Mouse (Mus musculus): ENCODE measurements around the gene Pm20d1. TPM values are rescaled to one million over a fixed set of nuclear protein-coding genes. Genes with fewer than 3 reads are reported as not detected.
A peak's percentile ranks its signal among the peaks of the same experiment; 100 is the strongest.

Gene Pm20d1
- 1.4 and 1.8 TPM in 2 replicates for polyA plus RNA-seq (2015; fragmentation: Nextera tagmentation; extraction: Ambion mirVana)

DNA sequence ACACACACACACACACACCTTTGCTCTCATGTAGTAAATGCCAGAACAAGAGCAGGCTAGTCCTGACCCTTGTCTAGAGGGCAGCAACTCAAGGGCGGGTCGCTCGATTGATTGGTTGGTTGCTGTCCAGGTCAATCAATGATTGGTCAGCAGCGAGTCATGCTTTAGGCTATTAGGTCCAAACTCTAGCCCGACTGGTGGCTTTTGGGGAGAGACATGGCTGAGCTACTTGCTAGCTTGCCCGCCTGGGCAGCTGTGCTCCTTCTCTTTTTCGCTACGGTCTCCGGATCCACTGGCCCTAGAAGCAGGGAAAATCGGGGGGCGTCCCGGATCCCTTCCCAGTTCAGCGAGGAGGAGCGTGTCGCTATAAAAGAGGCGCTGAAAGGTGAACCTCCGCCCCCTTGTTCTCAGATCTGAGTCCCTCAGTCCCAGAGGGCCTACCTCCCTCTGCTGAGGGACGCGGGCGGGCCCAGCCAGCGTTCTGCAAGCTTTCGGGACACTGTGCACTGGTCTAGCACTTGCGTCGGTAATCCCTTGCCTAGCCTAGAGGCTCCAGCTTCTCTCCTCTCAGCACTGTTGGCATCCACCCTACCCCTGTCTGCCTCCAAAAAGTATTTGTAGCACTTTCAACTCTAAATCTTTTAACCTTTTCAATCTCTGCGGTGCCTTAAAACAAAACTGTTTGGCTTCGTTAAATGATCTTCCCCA lies at the start of gene Pm20d1:
Pm20d1 (plus strand) TSS at position 180 of the 708 bp plus-strand sequence.
- Histone ChIP-seq H3K9me3 (replicated peaks) (no peaks in the 10 kb centered on the region), H3K4me1 (replicated peaks) (no peaks in the 10 kb centered on the region; the same call in 1 of the 2 replicates), H3K4me2 (peak within 1 kb of the TSS; percentile 58), H3K4me3 (peak within 1 kb of the TSS; percentile 36), H3K27me3 (peaks cover 6% of the 10 kb centered on the region), H3K9ac (peak within 1 kb of the TSS; percentile 16), H3K27ac (peak within 1 kb of the TSS; percentile 39), H3K36me3 (no peaks in the 10 kb centered on the region)
- ATAC-seq (replicated peaks; ENCODE audit: insufficient number of reproducible peaks, insufficient read depth, low FRiP score, low read depth) = peak; percentile 80
- 6% methylated on average over 26 of the region's 26 CpGs for WGBS

DNA sequence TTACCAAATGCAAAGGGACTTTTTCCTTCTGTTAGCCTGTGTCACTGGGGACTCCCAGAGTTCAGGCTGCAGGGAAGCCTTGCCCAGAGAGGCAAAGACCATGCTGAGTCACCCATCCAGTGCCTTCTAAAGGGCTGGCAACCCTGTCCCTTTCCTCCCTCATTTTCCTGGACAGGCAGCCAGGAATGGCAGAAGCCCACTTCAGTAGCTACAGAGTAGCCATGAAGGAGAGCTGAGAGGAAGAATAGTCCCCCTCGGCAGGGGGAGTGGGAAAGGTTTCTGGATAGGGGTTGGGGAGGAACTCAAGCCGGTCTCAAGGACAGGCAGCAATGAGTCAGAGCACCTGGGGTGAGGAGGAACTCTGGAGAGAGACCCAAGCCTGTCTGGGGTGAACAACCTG lies 49.4 kb upstream of the Pm20d1 start:
- H3K36me3 ChIP-seq = no peaks in the 10 kb centered on the region
- peaks cover 12% of the 10 kb centered on the region for H3K4me1 ChIP-seq (replicated peaks)
- H3K9me3 ChIP-seq (replicated peaks) = no peaks in the 10 kb centered on the region
- no peak overlapping the region for H3K4me2 ChIP-seq
- H3K9ac ChIP-seq = no peak overlapping the region
- 64% methylated on average over 2 of the region's 2 CpGs for WGBS
- 0 out of 2 replicates have a peak, but pooled peaks cover 5% of the 10 kb centered on the region for H3K27me3 ChIP-seq
- no peak overlapping the region for H3K4me3 ChIP-seq
- no peak overlapping the region for H3K27ac ChIP-seq
- no peak for ATAC-seq (replicated peaks; ENCODE audit: insufficient number of reproducible peaks, insufficient read depth, low FRiP score, low read depth)

DNA sequence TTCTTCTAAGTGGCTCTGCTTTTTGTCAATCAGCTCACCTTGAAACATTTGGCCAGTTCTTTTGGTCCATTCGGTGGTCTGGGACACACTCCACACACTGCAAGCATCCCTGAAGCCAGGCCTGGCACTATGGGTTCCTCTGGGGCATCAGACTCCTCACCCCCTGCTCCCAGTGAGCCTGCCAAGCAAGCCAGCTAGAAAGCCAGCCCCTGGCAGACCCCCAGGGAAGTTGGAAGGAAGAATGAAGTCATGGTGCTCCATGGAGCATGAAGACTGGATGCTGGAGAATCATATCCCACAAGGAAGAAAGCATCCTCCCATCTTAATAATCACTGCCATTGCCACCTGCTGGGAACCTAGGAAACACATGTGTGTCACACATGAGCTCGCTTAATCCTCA lies 48.5 kb upstream of the Pm20d1 start:
- H3K36me3 ChIP-seq = no peaks in the 10 kb centered on the region
- H3K4me2 ChIP-seq = no peak overlapping the region
- no peak overlapping the region for H3K9ac ChIP-seq
- no peak overlapping the region for H3K4me3 ChIP-seq
- H3K27me3 ChIP-seq = 0 out of 2 replicates have a peak, but pooled peaks cover 5% of the 10 kb centered on the region
- WGBS = 83% methylated on average over 2 of the region's 2 CpGs
- peaks cover 12% of the 10 kb centered on the region for H3K4me1 ChIP-seq (replicated peaks)
- H3K9me3 ChIP-seq (replicated peaks) = no peaks in the 10 kb centered on the region
- H3K27ac ChIP-seq = no peak overlapping the region
- ATAC-seq (replicated peaks; ENCODE audit: insufficient number of reproducible peaks, insufficient read depth, low FRiP score, low read depth) = no peak

DNA sequence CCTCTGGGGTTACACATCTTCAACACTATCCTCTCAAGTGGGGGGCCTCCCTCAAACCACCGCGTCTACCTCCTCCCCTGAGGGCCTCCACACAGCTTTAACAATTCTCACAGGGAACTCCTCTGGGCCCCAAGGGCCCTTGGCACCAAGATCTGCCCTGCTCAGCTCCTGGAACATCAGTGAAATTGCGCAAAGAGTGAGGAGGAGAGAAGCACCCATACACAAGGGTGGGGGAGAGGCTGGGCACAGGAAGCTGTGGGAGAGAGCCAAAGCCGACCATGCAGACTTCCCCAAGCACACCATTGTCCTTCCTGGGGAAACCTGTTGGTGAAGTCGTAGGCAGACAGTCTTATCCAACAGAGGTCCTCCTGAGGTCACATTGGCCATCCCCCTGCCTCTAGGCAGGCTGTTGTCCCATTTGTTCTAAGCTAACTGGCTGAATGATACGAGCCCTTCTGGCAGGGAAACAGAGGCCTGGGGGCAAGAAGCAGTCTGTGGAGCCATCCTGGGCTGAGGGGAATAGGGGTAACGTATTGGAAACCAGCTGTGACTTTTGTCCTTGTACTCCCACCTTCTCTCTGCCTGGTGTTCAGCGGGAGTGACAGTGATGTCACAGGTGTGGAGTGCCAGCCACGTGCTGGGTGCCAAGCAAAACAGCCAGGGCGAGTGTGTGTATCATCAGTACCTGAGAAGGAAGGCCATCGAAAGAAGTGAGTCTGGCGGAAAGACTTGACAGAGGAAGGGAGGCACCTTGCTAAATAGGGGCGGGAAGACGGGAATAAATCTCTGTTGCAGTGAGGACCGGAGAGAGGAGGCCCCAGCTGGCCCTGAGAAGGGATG lies 47.3 kb upstream of the Pm20d1 start:
- Histone ChIP-seq H3K4me1 (replicated peaks) (peaks cover 13% of the 10 kb centered on the region), H3K27ac (no peak overlapping the region), H3K4me2 (no peak overlapping the region), H3K9me3 (replicated peaks) (no peaks in the 10 kb centered on the region), H3K4me3 (no peak overlapping the region), H3K9ac (no peak overlapping the region), H3K36me3 (no peaks in the 10 kb centered on the region), H3K27me3 (0 out of 2 replicates have a peak, but pooled peaks cover 5% of the 10 kb centered on the region)
- no peak for ATAC-seq (replicated peaks; ENCODE audit: insufficient number of reproducible peaks, insufficient read depth, low FRiP score, low read depth)
- 71% methylated on average over 15 of the region's 15 CpGs for WGBS

DNA sequence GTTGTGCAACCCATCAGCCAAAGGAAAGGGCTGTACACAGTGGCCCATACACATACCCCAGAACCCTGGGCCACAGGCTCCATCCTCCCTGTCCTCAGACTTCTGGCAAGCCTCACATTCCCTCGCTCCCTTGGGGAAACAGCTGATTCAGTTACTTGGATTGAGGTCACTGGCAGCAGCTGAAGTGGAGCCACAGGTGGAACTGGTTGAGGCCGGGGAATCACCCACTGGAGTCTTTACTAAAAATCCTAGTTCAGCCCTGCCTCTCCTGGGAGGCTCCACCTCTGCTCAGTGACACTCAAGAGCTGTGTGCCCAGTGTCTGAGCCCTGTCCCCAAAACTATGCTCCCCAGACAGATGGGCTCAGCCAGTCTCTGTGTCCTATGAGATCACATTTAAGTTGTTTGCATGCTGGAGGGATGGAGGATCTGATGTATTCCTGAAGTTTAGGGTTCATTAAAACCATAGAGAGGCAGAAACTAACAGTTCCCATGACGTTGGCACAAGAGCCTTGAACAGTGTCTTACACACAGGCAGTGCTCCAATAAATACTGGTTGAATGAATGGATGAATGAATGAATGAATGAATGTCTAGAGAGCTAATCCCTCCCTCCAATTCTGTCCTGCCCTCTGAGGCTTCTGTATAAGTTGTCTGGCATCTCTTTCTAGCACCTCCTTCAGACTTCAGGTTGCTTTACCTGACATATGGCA lies 45.8 kb upstream of the Pm20d1 start:
- H3K27ac ChIP-seq = no peak overlapping the region
- H3K9ac ChIP-seq = no peak overlapping the region
- ATAC-seq (replicated peaks; ENCODE audit: insufficient number of reproducible peaks, insufficient read depth, low FRiP score, low read depth) = no peak
- WGBS = 67% methylated on average over 3 of the region's 3 CpGs
- no peak overlapping the region for H3K4me2 ChIP-seq
- H3K36me3 ChIP-seq = no peaks in the 10 kb centered on the region
- no peak overlapping the region for H3K4me3 ChIP-seq
- H3K4me1 ChIP-seq (replicated peaks) = peaks cover 19% of the 10 kb centered on the region
- no peaks in the 10 kb centered on the region for H3K9me3 ChIP-seq (replicated peaks)
- 0 out of 2 replicates have a peak, but pooled peaks cover 5% of the 10 kb centered on the region for H3K27me3 ChIP-seq

DNA sequence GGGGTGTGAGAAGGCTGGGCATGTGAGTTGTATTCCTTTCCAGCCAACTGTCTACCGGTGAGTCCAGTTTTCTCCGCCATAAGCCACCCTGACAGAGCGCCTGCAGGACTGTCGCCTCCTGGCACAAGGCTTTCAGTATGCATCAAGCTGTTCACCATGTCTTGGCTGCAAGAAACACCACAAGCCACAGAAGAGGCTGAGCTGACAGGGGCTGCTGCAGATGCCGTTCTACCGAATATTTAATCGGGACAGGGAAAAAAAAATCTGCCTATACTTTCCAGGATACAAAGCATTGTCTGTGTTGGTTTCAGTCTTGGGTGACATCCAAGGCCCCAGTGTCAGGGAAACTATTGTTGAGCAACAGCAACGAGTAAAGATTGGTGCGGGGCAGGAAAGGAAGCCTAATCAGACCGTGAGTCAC lies 45.3 kb upstream of the Pm20d1 start:
- H3K36me3 ChIP-seq = no peaks in the 10 kb centered on the region
- H3K9me3 ChIP-seq (replicated peaks) = no peaks in the 10 kb centered on the region
- no peak overlapping the region for H3K9ac ChIP-seq
- 0 out of 2 replicates have a peak, but pooled peaks cover 5% of the 10 kb centered on the region for H3K27me3 ChIP-seq
- WGBS = 57% methylated on average over 10 of the region's 10 CpGs
- no peak overlapping the region for H3K4me2 ChIP-seq
- H3K27ac ChIP-seq = no peak overlapping the region
- H3K4me1 ChIP-seq (replicated peaks) = peaks cover 19% of the 10 kb centered on the region
- H3K4me3 ChIP-seq = no peak overlapping the region
- ATAC-seq (replicated peaks; ENCODE audit: insufficient number of reproducible peaks, insufficient read depth, low FRiP score, low read depth) = no peak

DNA sequence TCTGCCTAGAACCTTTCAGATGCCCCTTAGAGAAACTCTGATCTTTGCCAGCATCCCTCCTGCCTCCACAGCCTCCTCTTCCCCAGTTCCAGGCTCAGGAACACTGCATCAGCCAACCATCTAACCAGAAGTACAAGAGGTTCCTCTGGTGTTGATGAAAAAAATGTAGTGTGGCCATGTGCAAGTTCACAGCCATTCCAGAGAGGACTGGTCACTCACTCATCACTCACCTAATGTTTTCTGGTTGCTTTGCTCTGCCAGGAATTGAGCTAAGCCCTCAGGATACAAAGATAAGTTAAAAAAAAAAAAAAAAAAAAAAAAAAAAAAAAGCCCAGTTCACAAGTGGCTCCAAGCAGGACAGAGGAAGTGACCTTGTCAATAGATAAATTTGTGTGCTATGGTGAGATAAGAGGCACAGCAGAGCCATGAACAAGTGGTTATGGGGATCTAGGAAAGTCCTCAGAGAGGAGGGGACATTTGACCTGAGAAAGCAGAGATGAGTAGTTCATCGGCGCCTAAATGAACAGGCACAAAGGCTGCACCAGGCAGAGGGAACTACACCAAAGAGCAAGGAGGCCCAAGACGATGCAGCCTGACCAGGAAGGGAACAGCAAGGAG lies 42.9 kb upstream of the Pm20d1 start:
- no peak overlapping the region for H3K4me3 ChIP-seq
- peak overlapping the region; percentile 44 for H3K27ac ChIP-seq
- no peaks in the 10 kb centered on the region for H3K9me3 ChIP-seq (replicated peaks)
- no peak overlapping the region for H3K9ac ChIP-seq
- WGBS = 43% methylated on average over 3 of the region's 3 CpGs
- H3K27me3 ChIP-seq = no peaks in the 10 kb centered on the region
- ATAC-seq (replicated peaks; ENCODE audit: insufficient number of reproducible peaks, insufficient read depth, low FRiP score, low read depth) = no peak
- no peaks in the 10 kb centered on the region for H3K36me3 ChIP-seq
- H3K4me1 ChIP-seq (replicated peaks) = peaks cover 19% of the 10 kb centered on the region
- no peak overlapping the region for H3K4me2 ChIP-seq

DNA sequence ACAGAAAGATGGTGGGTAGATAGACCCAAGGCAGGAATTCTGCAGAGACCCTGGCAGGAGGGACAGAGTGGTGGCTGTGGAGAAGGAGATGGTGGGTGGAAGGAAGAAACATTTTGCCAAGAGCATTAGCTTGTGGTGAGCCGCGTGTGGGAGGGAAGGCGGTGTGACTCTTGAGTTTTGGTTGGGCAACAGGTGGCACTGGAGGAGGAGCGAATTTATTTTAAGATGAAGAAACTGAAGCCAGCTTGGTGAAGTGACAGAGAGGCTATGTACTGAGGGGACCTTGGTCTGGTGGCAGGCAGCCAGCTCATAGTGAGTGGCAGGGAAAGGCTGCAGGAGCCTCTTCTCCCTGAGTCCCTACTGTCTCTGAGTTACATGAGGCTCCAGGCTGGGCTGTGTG lies 42.3 kb upstream of the Pm20d1 start:
- H3K36me3 ChIP-seq = no peaks in the 10 kb centered on the region
- H3K27me3 ChIP-seq = no peaks in the 10 kb centered on the region
- 44% methylated on average over 4 of the region's 4 CpGs for WGBS
- H3K9me3 ChIP-seq (replicated peaks) = no peaks in the 10 kb centered on the region
- peaks cover 21% of the 10 kb centered on the region for H3K4me1 ChIP-seq (replicated peaks)
- ATAC-seq (replicated peaks; ENCODE audit: insufficient number of reproducible peaks, insufficient read depth, low FRiP score, low read depth) = no peak; the same call in 1 of the 2 replicates
- H3K9ac ChIP-seq = no peak overlapping the region
- H3K27ac ChIP-seq = peak overlapping the region; percentile 44
- H3K4me2 ChIP-seq = no peak overlapping the region
- H3K4me3 ChIP-seq = no peak overlapping the region

DNA sequence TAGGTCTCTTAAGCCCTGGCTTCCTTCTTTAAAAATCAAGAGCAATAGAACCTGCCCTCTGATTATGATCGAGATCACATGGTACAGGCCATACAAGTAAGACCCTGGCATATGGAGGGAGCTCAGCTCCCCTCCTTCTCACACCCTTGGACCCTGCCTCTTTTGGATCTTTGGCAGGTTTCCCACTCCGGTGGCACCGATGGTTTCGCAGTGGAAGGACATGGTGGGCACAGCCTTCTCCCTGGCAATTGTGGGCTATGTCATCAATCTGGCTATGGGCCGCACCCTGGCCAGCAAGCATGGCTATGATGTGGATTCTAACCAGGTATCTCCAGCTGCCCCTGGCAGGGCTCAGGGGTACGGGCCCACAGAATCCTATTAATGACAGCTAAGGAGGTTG lies 40.0 kb upstream of the Pm20d1 start:
- Histone ChIP-seq H3K27me3 (no peaks in the 10 kb centered on the region), H3K36me3 (no peaks in the 10 kb centered on the region), H3K4me2 (no peak overlapping the region), H3K4me1 (replicated peaks) (peaks cover 30% of the 10 kb centered on the region), H3K27ac (no peak overlapping the region), H3K9me3 (replicated peaks) (no peaks in the 10 kb centered on the region), H3K4me3 (no peak overlapping the region), H3K9ac (no peak overlapping the region)
- 90% methylated on average over 6 of the region's 6 CpGs for WGBS
- ATAC-seq (replicated peaks; ENCODE audit: insufficient number of reproducible peaks, insufficient read depth, low FRiP score, low read depth) = no peak

DNA sequence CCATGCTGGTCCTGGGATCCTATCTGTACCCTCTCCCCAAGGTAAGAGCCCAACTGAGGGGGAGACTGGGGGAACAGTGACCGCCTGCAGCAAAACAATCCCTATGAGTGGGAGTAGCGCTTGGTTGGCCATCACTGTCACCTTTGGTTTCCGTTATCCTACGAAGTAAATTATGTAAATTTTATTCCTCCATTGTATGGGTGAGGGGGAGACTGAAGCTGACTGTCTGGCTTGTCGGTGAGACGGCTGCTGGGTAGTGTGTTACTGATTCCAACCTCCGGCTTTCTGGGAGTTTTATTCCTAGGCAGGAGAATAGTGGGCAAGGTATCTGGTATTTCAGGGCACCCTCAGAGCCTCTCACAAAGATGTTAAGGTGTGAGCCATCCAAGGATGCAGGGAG lies 38.4 kb upstream of the Pm20d1 start:
- Histone ChIP-seq H3K27me3 (no peaks in the 10 kb centered on the region), H3K27ac (no peak overlapping the region), H3K4me1 (replicated peaks) (peaks cover 31% of the 10 kb centered on the region), H3K4me2 (no peak overlapping the region), H3K9ac (no peak overlapping the region), H3K4me3 (no peak overlapping the region), H3K9me3 (replicated peaks) (no peaks in the 10 kb centered on the region), H3K36me3 (no peaks in the 10 kb centered on the region)
- no peak for ATAC-seq (replicated peaks; ENCODE audit: insufficient number of reproducible peaks, insufficient read depth, low FRiP score, low read depth)
- 76% methylated on average over 7 of the region's 7 CpGs for WGBS

All from heart, embryonic 15.5 days (tissue).